Mouse (Mus musculus) ovary, postnatal 36 days (tissue): ENCODE results near the gene Hist1h2ae.
"Not testable (repeated sequence)": the region's sequence is repeated elsewhere in the genome, so short reads cannot be mapped to it uniquely, and the experiment has no call there.

Experiments used
- DNase-seq: peaks from one replicate; pipeline ENCODE4 v3.0.0; 2022; ENCODE audit warnings: low spot score, mixed read lengths

Hist1h2ae gene

GRCm38 (mm10) chr13:23561883-23562659 is 8.9 kb downstream of the Hist1h2ae start, which contains the start of gene Hist1h3e:
Gene Hist1h3e (minus strand): TSS chr13:23562369.
- peak; percentile 91 for DNase-seq

GRCm38 (mm10) chr13:23561531-23561882 is 9.5 kb downstream of the Hist1h2ae start:
- DNase-seq = not testable (repeated sequence)

- DNase-seq = not testable (repeated sequence)
Measured at GRCm38 (mm10) chr13:23560699-23561098, 10.3 kb downstream of the Hist1h2ae start.

DNA sequence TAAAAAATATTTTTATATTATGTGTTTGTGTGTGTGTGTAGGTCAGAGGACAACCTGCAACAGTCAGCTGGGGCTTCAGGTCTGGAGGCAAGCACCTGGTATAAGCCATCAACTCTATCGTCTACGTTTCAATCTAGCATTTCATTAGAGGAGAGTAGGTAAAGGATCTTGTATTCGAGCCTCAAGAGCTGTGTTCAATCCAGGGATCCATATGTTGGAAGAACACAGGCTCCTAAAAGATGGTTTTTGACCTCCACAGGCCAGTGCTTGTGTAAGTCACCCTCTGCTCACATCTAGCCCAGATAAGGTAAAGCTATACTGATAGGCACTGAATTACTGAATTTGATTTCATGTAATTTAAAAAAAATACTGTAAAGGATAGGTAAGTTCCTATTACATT is 14.1 kb downstream of the Hist1h2ae start:
- no peak for DNase-seq

DNA sequence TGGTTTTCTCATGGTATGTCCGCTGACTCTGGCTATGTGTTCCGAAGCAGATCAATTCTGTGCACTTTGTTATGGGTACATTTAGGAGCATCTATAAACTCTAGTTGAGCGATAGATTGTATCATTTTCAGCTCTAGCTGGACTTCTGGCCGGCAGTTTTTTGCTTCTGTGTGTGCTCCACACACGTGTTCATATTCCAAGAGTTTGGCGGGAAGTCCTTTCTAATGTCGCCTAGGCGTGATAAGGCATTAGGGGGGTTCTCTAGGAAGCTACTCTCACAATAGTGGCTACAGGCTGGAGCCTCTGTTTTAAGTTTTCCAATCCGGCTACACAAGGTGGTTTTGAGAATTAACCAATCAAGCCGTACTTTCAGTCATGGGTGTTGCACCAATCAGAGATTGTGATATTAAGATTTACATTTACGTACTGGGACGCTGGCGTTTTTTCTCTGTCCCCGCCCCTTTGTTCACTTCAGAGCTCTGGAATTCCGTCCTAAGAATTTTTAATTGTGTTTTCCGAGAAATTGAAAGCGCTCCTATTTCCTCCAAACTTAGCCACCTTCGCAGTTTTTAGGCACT is 15.1 kb downstream of the Hist1h2ae start:
- peak; percentile 47 for DNase-seq

- peak; percentile 80 for DNase-seq
Measured at GRCm38 (mm10) chr13:23554925-23555838, 15.8 kb downstream of the Hist1h2ae start.

- DNase-seq = no peak
Measured at GRCm38 (mm10) chr13:23554393-23554792, 16.6 kb downstream of the Hist1h2ae start.

DNA sequence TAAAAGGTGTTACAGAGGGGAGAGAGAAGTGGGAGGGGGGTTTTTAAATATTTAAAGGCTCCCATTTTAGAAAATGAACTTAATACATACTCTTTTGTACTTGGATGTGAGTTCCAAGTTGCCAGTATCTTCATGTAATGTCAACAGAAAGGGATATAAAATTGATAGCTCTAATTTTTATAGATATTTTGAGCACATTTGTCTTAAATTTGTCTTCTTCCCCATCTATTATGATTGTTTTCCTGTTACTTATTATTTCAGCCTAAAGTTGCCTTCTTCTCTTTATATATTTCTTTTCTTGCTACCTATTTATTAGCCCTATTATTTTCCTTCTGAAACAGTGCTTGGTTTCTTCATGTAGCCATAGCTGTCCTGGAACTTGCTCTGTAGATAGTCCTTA is 18.1 kb downstream of the Hist1h2ae start, which contains the start of gene Hist1h1d:
TSS of gene Hist1h1d (plus strand) at position 301 of the 400 bp plus-strand sequence.
- no peak for DNase-seq

- DNase-seq = no peak
Measured at GRCm38 (mm10) chr13:23551931-23552914, 18.8 kb downstream of the Hist1h2ae start.

- peak; percentile 80 for DNase-seq
Measured at GRCm38 (mm10) chr13:23551146-23551834, 19.7 kb downstream of the Hist1h2ae start, which contains the start of gene Hist1h4f. Gene Hist1h4f (minus strand): TSS chr13:23551648.

DNA sequence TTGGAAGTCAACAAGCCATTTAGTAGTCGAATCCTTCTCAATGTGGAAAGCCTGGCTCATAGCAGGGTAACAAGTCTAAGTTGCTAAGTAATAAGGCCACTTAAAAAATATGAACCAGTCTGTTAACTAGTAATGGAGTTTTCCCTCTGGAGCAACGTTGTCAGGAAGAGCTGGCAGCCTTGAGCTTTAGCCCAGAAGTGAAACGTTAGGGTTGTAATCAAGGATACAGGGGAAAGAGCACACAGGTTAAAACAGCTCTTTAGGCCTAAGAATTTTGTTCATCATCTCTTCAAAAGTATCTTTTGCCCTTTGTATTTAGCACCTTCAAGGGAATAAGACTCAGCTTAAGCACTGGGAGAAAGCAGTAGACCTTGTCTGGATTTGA is 20.3 kb downstream of the Hist1h2ae start:
- DNase-seq = no peak

DNA sequence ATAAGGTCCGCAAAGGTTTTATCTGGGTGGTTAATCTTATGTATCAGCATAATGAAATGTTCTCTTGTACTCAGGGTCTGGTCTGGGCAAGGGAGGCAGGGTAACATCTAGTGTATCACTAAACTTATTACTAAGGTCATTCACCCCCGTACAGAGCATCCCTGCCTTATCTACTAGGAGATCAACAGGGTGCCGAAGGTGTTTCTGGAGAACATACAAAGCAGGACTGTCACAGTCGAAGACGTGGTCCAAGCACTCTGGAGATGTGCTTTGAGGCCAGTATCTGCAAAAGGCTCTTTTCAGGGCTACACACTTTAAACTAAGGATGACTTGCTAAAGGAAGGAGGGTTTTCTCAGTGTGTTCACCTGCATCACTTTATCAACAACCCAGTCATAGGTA is 24.3 kb downstream of the Hist1h2ae start:
- no peak for DNase-seq

DNA sequence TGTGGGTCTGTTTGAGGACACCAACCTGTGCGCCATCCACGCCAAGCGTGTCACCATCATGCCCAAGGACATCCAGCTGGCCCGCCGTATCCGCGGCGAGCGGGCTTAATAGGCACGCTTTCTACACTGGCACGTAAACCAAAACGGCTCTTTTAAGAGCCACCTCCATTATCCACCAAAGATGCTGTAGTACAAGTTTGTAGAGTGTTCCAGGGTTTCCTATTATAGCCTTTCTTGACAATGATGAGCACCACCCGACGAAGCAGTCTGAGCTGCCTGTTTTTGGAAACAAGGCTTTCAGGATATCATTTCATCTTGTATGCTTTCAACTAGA is 26.3 kb downstream of the Hist1h2ae start:
- DNase-seq = not testable (repeated sequence)

DNA sequence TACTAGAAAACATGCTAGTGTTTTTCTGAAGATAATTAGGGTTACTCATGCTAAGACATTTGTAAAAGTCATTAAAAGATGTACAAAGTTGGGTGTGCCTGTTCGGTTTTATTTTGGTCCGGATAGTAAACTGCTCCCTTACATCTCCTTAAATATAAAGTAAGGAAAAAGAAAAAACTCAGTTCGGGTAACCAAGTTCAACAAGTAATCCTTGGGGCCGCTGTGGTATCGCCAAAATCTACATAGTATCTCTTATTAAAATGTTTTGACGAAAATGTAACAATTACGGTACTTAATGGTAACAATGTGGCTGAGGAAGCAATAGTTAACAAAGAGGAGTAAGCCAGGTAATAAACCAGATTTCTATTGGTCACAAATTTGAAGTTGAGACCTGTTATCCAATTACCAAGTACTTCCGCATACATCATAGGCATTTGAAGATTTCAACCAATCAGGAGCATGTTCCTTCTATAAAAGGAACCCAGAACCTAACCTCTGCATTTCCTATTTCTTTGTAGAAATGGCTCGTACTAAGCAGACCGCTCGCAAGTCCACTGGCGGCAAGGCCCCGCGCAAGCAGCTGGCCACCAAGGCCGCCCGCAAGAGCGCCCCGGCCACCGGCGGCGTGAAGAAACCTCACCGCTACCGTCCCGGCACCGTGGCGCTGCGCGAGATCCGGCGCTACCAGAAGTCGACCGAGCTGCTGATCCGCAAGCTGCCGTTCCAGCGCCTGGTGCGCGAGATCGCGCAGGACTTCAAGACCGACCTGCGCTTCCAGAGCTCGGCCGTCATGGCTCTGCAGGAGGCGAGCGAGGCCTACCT is 26.8 kb downstream of the Hist1h2ae start, which contains the start of gene Hist1h3f:
TSS of gene Hist1h3f (plus strand) at position 88 of the 822 bp plus-strand sequence.
- peak; percentile 69 for DNase-seq

DNA sequence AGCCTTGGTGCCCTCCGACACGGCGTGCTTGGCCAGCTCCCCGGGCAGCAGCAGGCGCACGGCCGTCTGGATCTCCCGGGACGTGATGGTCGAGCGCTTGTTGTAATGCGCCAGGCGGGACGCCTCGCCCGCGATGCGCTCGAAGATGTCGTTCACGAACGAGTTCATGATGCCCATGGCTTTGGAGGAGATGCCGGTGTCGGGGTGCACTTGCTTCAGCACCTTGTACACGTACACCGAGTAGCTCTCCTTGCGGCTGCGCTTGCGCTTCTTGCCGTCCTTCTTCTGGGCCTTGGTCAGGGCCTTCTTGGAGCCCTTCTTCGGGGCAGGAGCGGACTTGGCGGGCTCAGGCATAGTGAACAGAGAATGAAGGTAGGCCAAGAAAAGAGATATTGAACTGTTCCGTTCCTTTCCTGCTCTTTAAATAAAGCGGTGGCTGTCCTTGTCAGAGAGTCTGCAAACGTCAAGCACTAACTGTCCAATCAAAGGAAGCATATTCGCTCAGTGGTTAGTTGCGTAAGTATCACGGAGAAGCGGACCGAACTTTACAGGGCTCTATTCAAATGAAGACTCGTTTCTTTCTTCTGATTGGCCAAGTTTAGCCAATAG is 27.9 kb downstream of the Hist1h2ae start, which contains the start of gene Hist1h2bh:
TSS of gene Hist1h2bh (minus strand) at position 394 of the 609 bp plus-strand sequence.
- peak; percentile 66 for DNase-seq

- DNase-seq = not testable (repeated sequence)
Measured at GRCm38 (mm10) chr13:23542225-23542980, 28.6 kb downstream of the Hist1h2ae start.

DNA sequence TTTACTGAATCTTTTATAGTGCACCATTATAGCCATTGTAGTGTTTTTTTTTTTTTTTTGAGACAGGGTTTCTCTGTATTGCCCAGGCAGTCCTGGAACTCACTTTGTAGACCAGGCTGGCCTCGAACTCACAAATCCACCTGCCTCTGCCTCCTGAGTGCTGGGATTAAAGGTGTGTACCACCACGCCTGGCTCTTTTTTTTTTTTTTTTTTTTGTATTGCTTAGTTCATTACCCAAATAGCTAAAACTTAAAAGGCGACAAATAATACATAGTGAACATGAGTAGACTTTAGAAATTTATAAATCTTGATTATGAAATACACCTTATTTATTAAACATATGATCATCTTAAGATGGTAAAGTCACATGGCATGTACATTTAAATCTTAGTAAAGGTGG is 29.5 kb downstream of the Hist1h2ae start:
- DNase-seq = no peak

DNA sequence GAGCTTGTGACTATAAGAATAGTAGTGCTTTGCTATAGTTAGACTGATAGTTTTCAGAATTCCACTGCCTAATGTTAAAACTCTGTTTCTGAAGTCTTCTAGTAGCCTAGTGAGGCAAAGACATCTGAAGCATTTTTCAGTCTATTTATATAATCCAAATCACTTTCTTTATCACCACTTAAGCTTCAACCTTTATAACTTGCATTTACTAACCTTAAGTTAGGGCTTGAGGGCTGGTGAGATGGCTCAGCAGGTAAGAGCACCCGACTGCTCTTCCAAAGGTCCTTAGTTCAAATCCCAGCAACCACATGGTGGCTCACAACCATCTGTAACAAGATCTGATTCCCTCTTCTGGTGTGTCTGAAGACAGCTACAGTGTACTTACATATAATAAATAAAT is 31.2 kb downstream of the Hist1h2ae start:
- DNase-seq = not testable (repeated sequence)
